Mouse (Mus musculus): Measurements from ENCODE around the gene Hmbs.
A peak's percentile ranks its signal among the peaks of the same experiment; 100 is the strongest.
"Not testable (repeated sequence)": the region's sequence is repeated elsewhere in the genome, so short reads cannot be mapped to it uniquely, and the experiment has no call there.

The Hmbs gene

GRCm38 (mm10) chr9:44325032-44325767, 18.8 kb downstream of the Hmbs start:
- not testable (repeated sequence) for DNase-seq (ENCODE audit: low spot score in 2 of 2)

- DNase-seq (ENCODE audit: low spot score in 2 of 2) = no peak
These were observed 19.9 kb downstream of the Hmbs start for GRCm38 (mm10) chr9:44324147-44324546.

- DNase-seq (ENCODE audit: low spot score in 2 of 2) = not testable (repeated sequence)
These were observed 20.4 kb downstream of the Hmbs start for GRCm38 (mm10) chr9:44323656-44324055.

- no peak for DNase-seq (ENCODE audit: low spot score in 2 of 2)
These were observed 23.3 kb downstream of the Hmbs start for GRCm38 (mm10) chr9:44320799-44321133.

GRCm38 (mm10) chr9:44319887-44320798, 23.9 kb downstream of the Hmbs start, which contains the start of gene C2cd2l:
TSS of gene C2cd2l (minus strand) at chr9:44320285.
- DNase-seq (ENCODE audit: low spot score in 2 of 2) = peak; percentile 74 to 85

- peak in 1 of 2 experiments; percentile 47 for DNase-seq (ENCODE audit: low spot score in 2 of 2)
These were observed 24.7 kb downstream of the Hmbs start for GRCm38 (mm10) chr9:44319105-44319886.

- no peak for DNase-seq (ENCODE audit: low spot score in 2 of 2)
These were observed 25.3 kb downstream of the Hmbs start for GRCm38 (mm10) chr9:44318826-44319095.

- no peak for DNase-seq (ENCODE audit: low spot score in 2 of 2)
These were observed 25.8 kb downstream of the Hmbs start for GRCm38 (mm10) chr9:44318076-44318825.

GRCm38 (mm10) chr9:44317452-44317851, 26.6 kb downstream of the Hmbs start:
- DNase-seq (ENCODE audit: low spot score in 2 of 2) = no peak

GRCm38 (mm10) chr9:44314910-44315309, 29.1 kb downstream of the Hmbs start:
- no peak for DNase-seq (ENCODE audit: low spot score in 2 of 2)

- no peak for DNase-seq (ENCODE audit: low spot score in 2 of 2)
These were observed 29.8 kb downstream of the Hmbs start for GRCm38 (mm10) chr9:44314257-44314547.

GRCm38 (mm10) chr9:44313476-44314256, 30.4 kb downstream of the Hmbs start:
- DNase-seq (ENCODE audit: low spot score in 2 of 2) = no peak

- no peak for DNase-seq (ENCODE audit: low spot score in 2 of 2)
These were observed 32.6 kb downstream of the Hmbs start for GRCm38 (mm10) chr9:44311136-44312134.

- no peak for DNase-seq (ENCODE audit: low spot score in 2 of 2)
These were observed 33.3 kb downstream of the Hmbs start for GRCm38 (mm10) chr9:44310750-44311135.

GRCm38 (mm10) chr9:44309756-44310155, 34.3 kb downstream of the Hmbs start:
- DNase-seq (ENCODE audit: low spot score in 2 of 2) = no peak

GRCm38 (mm10) chr9:44307248-44307647, 36.8 kb downstream of the Hmbs start:
- DNase-seq (ENCODE audit: low spot score in 2 of 2) = no peak

- DNase-seq (ENCODE audit: low spot score in 2 of 2) = no peak
These were observed 37.5 kb downstream of the Hmbs start for GRCm38 (mm10) chr9:44306532-44306931.

GRCm38 (mm10) chr9:44305466-44306079, 38.5 kb downstream of the Hmbs start, which contains the start of gene Hinfp:
TSS of gene Hinfp (minus strand) at chr9:44305671.
- DNase-seq (ENCODE audit: low spot score in 2 of 2) = peak; percentile 95 to 99

GRCm38 (mm10) chr9:44300001-44300400, 44.0 kb downstream of the Hmbs start:
- not testable (repeated sequence) for DNase-seq (ENCODE audit: low spot score in 2 of 2)
